Mouse (Mus musculus): ENCODE measurements around the gene Rps6ka2. TPM values are rescaled to one million over a fixed set of nuclear protein-coding genes. Genes with fewer than 3 reads are reported as not detected.
"Not testable (repeated sequence)": the region's sequence is repeated elsewhere in the genome, so short reads cannot be mapped to it uniquely, and the experiment has no call there.

Gene Rps6ka2
- polyA plus RNA-seq (2014; fragmentation: Nextera tagmentation; extraction: Ambion mirVana) = 45.3 and 56.0 TPM in 2 replicates

- peak; percentile 99 for ATAC-seq (replicated peaks; ENCODE audit: insufficient number of reproducible peaks, low FRiP score, low TSS enrichment)
- peaks cover 29% of the 10 kb centered on the region for H3K4me1 ChIP-seq (ENCODE audit: control insufficient read depth, insufficient read depth, low read length)
- H3K27ac ChIP-seq (ENCODE audit: low read depth, low read length) = peak within 1 kb of the TSS; percentile 91
- peak within 1 kb of the TSS; percentile 92 for H3K4me3 ChIP-seq (ENCODE audit: low read depth, low read length)
- H3K9me3 ChIP-seq (replicated peaks; ENCODE audit: control insufficient read depth, low read length) = no peaks in the 10 kb centered on the region
- H3K4me2 ChIP-seq = peak within 1 kb of the TSS; percentile 87
- H3K9ac ChIP-seq (ENCODE audit: low read depth, low read length) = peak within 1 kb of the TSS; percentile 82
- no peaks in the 10 kb centered on the region for H3K36me3 ChIP-seq (ENCODE audit: control insufficient read depth, insufficient read depth, low read length)
- H3K27me3 ChIP-seq (ENCODE audit: control insufficient read depth, insufficient read depth, low read length) = no peaks in the 10 kb centered on the region
- under 1% methylated on average over 45 of the region's 56 CpGs for WGBS (ENCODE audit: insufficient replicate concordance)
These were observed at the start of gene Rps6ka2 for GRCm38 (mm10) chr17:7169627-7170303. Gene Rps6ka2, plus strand, starts transcription at chr17:7170115.

GRCm38 (mm10) chr17:7120835-7121234, 49.1 kb upstream of the Rps6ka2 start:
- H3K36me3 ChIP-seq (ENCODE audit: control insufficient read depth, insufficient read depth, low read length); H3K4me1 ChIP-seq (ENCODE audit: control insufficient read depth, insufficient read depth, low read length); H3K27ac ChIP-seq (ENCODE audit: low read depth, low read length); H3K4me3 ChIP-seq (ENCODE audit: low read depth, low read length); H3K9me3 ChIP-seq (replicated peaks; ENCODE audit: control insufficient read depth, low read length); H3K27me3 ChIP-seq (ENCODE audit: control insufficient read depth, insufficient read depth, low read length); H3K9ac ChIP-seq (ENCODE audit: low read depth, low read length); ATAC-seq (replicated peaks; ENCODE audit: insufficient number of reproducible peaks, low FRiP score, low TSS enrichment); H3K4me2 ChIP-seq: not testable (repeated sequence)
- WGBS (ENCODE audit: insufficient replicate concordance) = 89% methylated on average over 3 of the region's 3 CpGs

- not testable (repeated sequence) for H3K4me2 ChIP-seq; H3K9ac ChIP-seq (ENCODE audit: low read depth, low read length); H3K4me3 ChIP-seq (ENCODE audit: low read depth, low read length); H3K27me3 ChIP-seq (ENCODE audit: control insufficient read depth, insufficient read depth, low read length); H3K27ac ChIP-seq (ENCODE audit: low read depth, low read length); ATAC-seq (replicated peaks; ENCODE audit: insufficient number of reproducible peaks, low FRiP score, low TSS enrichment); H3K36me3 ChIP-seq (ENCODE audit: control insufficient read depth, insufficient read depth, low read length); H3K9me3 ChIP-seq (replicated peaks; ENCODE audit: control insufficient read depth, low read length); H3K4me1 ChIP-seq (ENCODE audit: control insufficient read depth, insufficient read depth, low read length)
- 69% methylated on average over 11 of the region's 11 CpGs for WGBS (ENCODE audit: insufficient replicate concordance)
These were observed 47.4 kb upstream of the Rps6ka2 start for GRCm38 (mm10) chr17:7122554-7122953.

GRCm38 (mm10) chr17:7126475-7126874, 43.4 kb upstream of the Rps6ka2 start:
- H3K27ac ChIP-seq (ENCODE audit: low read depth, low read length); ATAC-seq (replicated peaks; ENCODE audit: insufficient number of reproducible peaks, low FRiP score, low TSS enrichment); H3K4me3 ChIP-seq (ENCODE audit: low read depth, low read length); H3K4me2 ChIP-seq; H3K4me1 ChIP-seq (ENCODE audit: control insufficient read depth, insufficient read depth, low read length); H3K27me3 ChIP-seq (ENCODE audit: control insufficient read depth, insufficient read depth, low read length); H3K9me3 ChIP-seq (replicated peaks; ENCODE audit: control insufficient read depth, low read length); H3K36me3 ChIP-seq (ENCODE audit: control insufficient read depth, insufficient read depth, low read length); H3K9ac ChIP-seq (ENCODE audit: low read depth, low read length): not testable (repeated sequence)
- WGBS (ENCODE audit: insufficient replicate concordance) = 79% methylated on average over 8 of the region's 10 CpGs

GRCm38 (mm10) chr17:7134002-7134401, 35.9 kb upstream of the Rps6ka2 start:
- no CpG with 5 or more reads among the region's 7 CpGs for WGBS (ENCODE audit: insufficient replicate concordance)
- not testable (repeated sequence) for H3K9me3 ChIP-seq (replicated peaks; ENCODE audit: control insufficient read depth, low read length); ATAC-seq (replicated peaks; ENCODE audit: insufficient number of reproducible peaks, low FRiP score, low TSS enrichment)

GRCm38 (mm10) chr17:7135277-7135676, 34.6 kb upstream of the Rps6ka2 start:
- H3K9ac ChIP-seq (ENCODE audit: low read depth, low read length); H3K36me3 ChIP-seq (ENCODE audit: control insufficient read depth, insufficient read depth, low read length); H3K9me3 ChIP-seq (replicated peaks; ENCODE audit: control insufficient read depth, low read length); H3K4me2 ChIP-seq; H3K27me3 ChIP-seq (ENCODE audit: control insufficient read depth, insufficient read depth, low read length); H3K27ac ChIP-seq (ENCODE audit: low read depth, low read length); H3K4me3 ChIP-seq (ENCODE audit: low read depth, low read length); ATAC-seq (replicated peaks; ENCODE audit: insufficient number of reproducible peaks, low FRiP score, low TSS enrichment); H3K4me1 ChIP-seq (ENCODE audit: control insufficient read depth, insufficient read depth, low read length): not testable (repeated sequence)
- 80% methylated on average over 7 of the region's 8 CpGs for WGBS (ENCODE audit: insufficient replicate concordance)

More at GRCm38 (mm10) chr17:7134002-7134401, 35.9 kb upstream of the Rps6ka2 start:
- not testable (repeated sequence) for H3K36me3 ChIP-seq (ENCODE audit: control insufficient read depth, insufficient read depth, low read length); H3K4me2 ChIP-seq; H3K27ac ChIP-seq (ENCODE audit: low read depth, low read length); H3K4me3 ChIP-seq (ENCODE audit: low read depth, low read length); H3K9ac ChIP-seq (ENCODE audit: low read depth, low read length); H3K4me1 ChIP-seq (ENCODE audit: control insufficient read depth, insufficient read depth, low read length); H3K27me3 ChIP-seq (ENCODE audit: control insufficient read depth, insufficient read depth, low read length)

- H3K4me1 ChIP-seq (ENCODE audit: control insufficient read depth, insufficient read depth, low read length) = peaks cover under 1% of the 10 kb centered on the region
- H3K4me2 ChIP-seq = no peak overlapping the region
- H3K9me3 ChIP-seq (replicated peaks; ENCODE audit: control insufficient read depth, low read length) = no peaks in the 10 kb centered on the region
- no peaks in the 10 kb centered on the region for H3K36me3 ChIP-seq (ENCODE audit: control insufficient read depth, insufficient read depth, low read length)
- no peaks in the 10 kb centered on the region for H3K27me3 ChIP-seq (ENCODE audit: control insufficient read depth, insufficient read depth, low read length)
- H3K9ac ChIP-seq (ENCODE audit: low read depth, low read length) = no peak overlapping the region
- H3K27ac ChIP-seq (ENCODE audit: low read depth, low read length) = no peak overlapping the region
- ATAC-seq (replicated peaks; ENCODE audit: insufficient number of reproducible peaks, low FRiP score, low TSS enrichment) = no peak
- no peak overlapping the region for H3K4me3 ChIP-seq (ENCODE audit: low read depth, low read length)
- 64% methylated on average over 21 of the region's 21 CpGs for WGBS (ENCODE audit: insufficient replicate concordance)
These were observed 31.6 kb upstream of the Rps6ka2 start for GRCm38 (mm10) chr17:7138186-7138925.

GRCm38 (mm10) chr17:7140399-7141174, 29.3 kb upstream of the Rps6ka2 start:
- ATAC-seq (replicated peaks; ENCODE audit: insufficient number of reproducible peaks, low FRiP score, low TSS enrichment) = no peak
- H3K36me3 ChIP-seq (ENCODE audit: control insufficient read depth, insufficient read depth, low read length) = no peaks in the 10 kb centered on the region
- WGBS (ENCODE audit: insufficient replicate concordance) = 81% methylated on average over 10 of the region's 10 CpGs

More at GRCm38 (mm10) chr17:7140399-7141174, 29.3 kb upstream of the Rps6ka2 start:
- Histone ChIP-seq H3K4me2 (no peak overlapping the region), H3K9ac (ENCODE audit: low read depth, low read length) (no peak overlapping the region), H3K4me1 (ENCODE audit: control insufficient read depth, insufficient read depth, low read length) (peaks cover 10% of the 10 kb centered on the region), H3K27me3 (ENCODE audit: control insufficient read depth, insufficient read depth, low read length) (no peaks in the 10 kb centered on the region), H3K27ac (ENCODE audit: low read depth, low read length) (no peak overlapping the region), H3K4me3 (ENCODE audit: low read depth, low read length) (no peak overlapping the region), H3K9me3 (replicated peaks; ENCODE audit: control insufficient read depth, low read length) (no peaks in the 10 kb centered on the region)
